Comparison of ENCODE assay signal across 21 mouse cellular contexts in the genomic region with DNA sequence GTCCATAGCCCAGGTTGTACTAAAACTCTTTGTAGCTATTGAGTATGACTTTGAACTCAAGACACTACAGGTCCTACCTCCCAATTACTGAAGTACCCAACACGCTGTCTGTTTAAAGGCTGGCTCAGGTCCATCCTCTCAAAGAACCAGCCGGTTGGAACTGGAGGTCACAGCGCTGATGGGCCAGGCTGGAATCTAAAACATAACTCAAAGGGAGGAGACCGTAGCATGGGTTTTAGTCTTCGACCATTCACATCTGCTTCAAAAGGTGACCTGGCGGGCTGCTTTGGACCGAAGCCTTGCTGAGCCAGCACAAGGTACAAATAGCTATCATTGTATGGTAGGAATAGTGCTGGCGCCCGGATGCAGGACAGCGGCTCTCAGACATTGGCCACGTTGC. TPM values are rescaled to one million over a fixed set of nuclear protein-coding genes. Genes with fewer than 3 reads are reported as not detected.
A peak's percentile ranks its signal among the peaks of the same experiment; 100 is the strongest.
DNase-seq lines count a peak whose midpoint lies in the region; ATAC-seq and TF ChIP-seq lines count a peak whose summit lies in the region.
"Had no signal": no experiment of that assay in that cellular context is flagged by ENCODE, and none has a peak within 500 bp of the region (broad histone marks: within the 10 kb centered on the region; RNA-seq: fewer than 3 reads in every experiment).

No protein-coding gene starts in this region.

- H3K27me3 ChIP-seq in hindbrain, embryonic 12.5 days = no peaks in the 10 kb centered on the region
- no peaks in the 10 kb centered on the region for H3K27me3 ChIP-seq in hindbrain, embryonic 16.5 days (replicated peaks; ENCODE audit: control insufficient read depth, insufficient read depth, low read length)
- no peaks in the 10 kb centered on the region for H3K27me3 ChIP-seq in kidney, embryonic 14.5 days (ENCODE audit: control insufficient read depth, insufficient read depth, low read length)
- H3K27me3 ChIP-seq in E14TG2a.4 (ENCODE audit: insufficient read depth, low read length) = peaks cover 7% of the 10 kb centered on the region; the same call in 1 of the 2 replicates
- H3K27me3 ChIP-seq: CH12.LX; embryonic facial prominence, embryonic 13.5 days had no signal

- peaks cover 14% of the 10 kb centered on the region for H3K4me1 ChIP-seq in hindbrain, embryonic 12.5 days
- peaks cover 10% of the 10 kb centered on the region for H3K4me1 ChIP-seq in hindbrain, embryonic 16.5 days (ENCODE audit: control insufficient read depth, insufficient read depth, low read depth, low read length)
- no peaks in the 10 kb centered on the region for H3K4me1 ChIP-seq in kidney, embryonic 14.5 days (ENCODE audit: control insufficient read depth, insufficient read depth, low read length)
- H3K4me1 ChIP-seq in E14TG2a.4 (replicated peaks; ENCODE audit: low read depth, low read length) = peaks cover 41% of the 10 kb centered on the region
- H3K4me1 ChIP-seq: heart, embryonic 10.5 days had no signal

- H3K4me3 ChIP-seq in hindbrain, embryonic 12.5 days = no peak overlapping the region
- no peak overlapping the region for H3K4me3 ChIP-seq in hindbrain, embryonic 16.5 days (ENCODE audit: low read length)
- H3K4me3 ChIP-seq in kidney, embryonic 14.5 days (ENCODE audit: low read length) = no peak overlapping the region
- H3K4me3 ChIP-seq in E14TG2a.4 (replicated peaks; ENCODE audit: low read length) = 0 out of 2 replicates have a peak overlapping the region, but pooled peaks have one; percentile 11
- H3K4me3 ChIP-seq: embryonic facial prominence, embryonic 13.5 days; forebrain, embryonic 12.5 days; heart, embryonic 10.5 days had no signal

- DNase-seq in kidney, adult 8-10 months = peak; percentile 62 to 75
- DNase-seq in kidney, postnatal 14 days = peak; percentile 19
- DNase-seq in heart, postnatal 25 days (ENCODE audit: low spot score) = no peak
- DNase-seq in testis, postnatal 10 days (ENCODE audit: low spot score) = no peak
- DNase-seq: adrenal gland, adult 2 months; adrenal gland, postnatal 25 days; cerebellum, adult 18-20 months; cerebellum, adult 9-11 months; cerebellum, postnatal 36 days; gastrocnemius, postnatal 10 days; heart, adult 18-20 months; heart, postnatal 10 days had no signal

- intact Hi-C loops in heart, postnatal 25 days (cut with DNase I) = no loop called here

- ATAC-seq in hindbrain, embryonic 12.5 days (ENCODE audit: low FRiP score) = no peak
- no peak for ATAC-seq in hindbrain, embryonic 16.5 days
- no peak for ATAC-seq in kidney, embryonic 14.5 days (ENCODE audit: low FRiP score, low TSS enrichment)
- ATAC-seq: forebrain, embryonic 16.5 days had no signal

- H3K9ac ChIP-seq in hindbrain, embryonic 12.5 days = no peak overlapping the region
- H3K9ac ChIP-seq in hindbrain, embryonic 16.5 days (ENCODE audit: low read depth, low read length) = no peak overlapping the region
- H3K9ac ChIP-seq in kidney, embryonic 14.5 days (ENCODE audit: low read depth, low read length) = no peak overlapping the region
- H3K9ac ChIP-seq: embryonic facial prominence, embryonic 13.5 days; forebrain, embryonic 12.5 days had no signal

- TF ChIP-seq CTCF in E14TG2a.4 (conservative IDR thresholded peaks at IDR 0.05; ENCODE audit: low read length) = no peak

- 85% methylated on average over 11 of the region's 11 CpGs for WGBS in hindbrain, embryonic 12.5 days
- WGBS in hindbrain, embryonic 16.5 days = 81% methylated on average over 11 of the region's 11 CpGs
- 94% methylated on average over 11 of the region's 11 CpGs for WGBS in kidney, embryonic 14.5 days

- H3K4me2 ChIP-seq in hindbrain, embryonic 12.5 days (replicated peaks) = no peak overlapping the region
- H3K4me2 ChIP-seq in hindbrain, embryonic 16.5 days (ENCODE audit: low read length) = no peak overlapping the region
- H3K4me2 ChIP-seq in kidney, embryonic 14.5 days (replicated peaks; ENCODE audit: low read depth, low read length) = no peak overlapping the region
- H3K4me2 ChIP-seq: embryonic facial prominence, embryonic 13.5 days; forebrain, embryonic 12.5 days had no signal

- H3K36me3 ChIP-seq in hindbrain, embryonic 12.5 days = no peaks in the 10 kb centered on the region
- no peaks in the 10 kb centered on the region for H3K36me3 ChIP-seq in hindbrain, embryonic 16.5 days (ENCODE audit: control insufficient read depth, insufficient read depth, low read length)
- H3K36me3 ChIP-seq in kidney, embryonic 14.5 days (ENCODE audit: control insufficient read depth, insufficient read depth, low read length) = no peaks in the 10 kb centered on the region
- no peaks in the 10 kb centered on the region for H3K36me3 ChIP-seq in E14TG2a.4 (ENCODE audit: insufficient read depth, low read length)
- H3K36me3 ChIP-seq: embryonic facial prominence, embryonic 13.5 days; forebrain, embryonic 12.5 days; heart, embryonic 10.5 days had no signal

- H3K9me3 ChIP-seq in hindbrain, embryonic 12.5 days (replicated peaks) = no peaks in the 10 kb centered on the region
- H3K9me3 ChIP-seq in hindbrain, embryonic 16.5 days (ENCODE audit: control insufficient read depth, low read length) = no peaks in the 10 kb centered on the region
- H3K9me3 ChIP-seq in kidney, embryonic 14.5 days (ENCODE audit: control insufficient read depth, low read length) = no peaks in the 10 kb centered on the region
- 0 out of 2 replicates have a peak, but pooled peaks cover 5% of the 10 kb centered on the region for H3K9me3 ChIP-seq in E14TG2a.4 (ENCODE audit: low read length)
- H3K9me3 ChIP-seq: embryonic facial prominence, embryonic 13.5 days; forebrain, embryonic 12.5 days; heart, embryonic 10.5 days had no signal

- H3K27ac ChIP-seq in hindbrain, embryonic 12.5 days = peak overlapping the region; percentile 79; the same call in 1 of the 2 replicates
- H3K27ac ChIP-seq in hindbrain, embryonic 16.5 days (ENCODE audit: low read depth, low read length) = no peak overlapping the region
- H3K27ac ChIP-seq in kidney, embryonic 14.5 days (ENCODE audit: low read depth, low read length) = no peak overlapping the region
- H3K27ac ChIP-seq: embryonic facial prominence, embryonic 13.5 days; heart, embryonic 10.5 days had no signal

RNA-seq across cellular contexts. Expression of gene Ksr2, which starts 26.5 kb away (rescaled TPM):
- 3.9 and 4.4 TPM in 2 replicates for polyA plus RNA-seq in hindbrain, embryonic 12.5 days (2016; fragmentation: Nextera tagmentation; extraction: Ambion mirVana)
- 6.0 and 6.3 TPM in 2 replicates for polyA plus RNA-seq in hindbrain, embryonic 16.5 days (2015; fragmentation: Nextera tagmentation; extraction: Ambion mirVana)
- polyA plus RNA-seq in kidney, embryonic 14.5 days (2014; fragmentation: Nextera tagmentation; extraction: Ambion mirVana) = 0.58 and 0.79 TPM in 2 replicates
- total RNA-seq in heart, postnatal 25 days (2021) = not detected

RNA-seq across cellular contexts. Expression of gene Rfc5, which starts 51.4 kb away (rescaled TPM):
- 55.3 and 62.2 TPM in 2 replicates for polyA plus RNA-seq in hindbrain, embryonic 12.5 days (2016; fragmentation: Nextera tagmentation; extraction: Ambion mirVana)
- polyA plus RNA-seq in hindbrain, embryonic 16.5 days (2015; fragmentation: Nextera tagmentation; extraction: Ambion mirVana) = 31.9 and 32.7 TPM in 2 replicates
- polyA plus RNA-seq in kidney, embryonic 14.5 days (2014; fragmentation: Nextera tagmentation; extraction: Ambion mirVana) = 97.1 and 111 TPM in 2 replicates
- total RNA-seq in heart, postnatal 25 days (2021) = 1 to 10 TPM; 2.9 to 6.0 TPM

Comparison
In these comparisons a context has a peak if more than half of its experiments do, and no peak if none do; other contexts are left out.
1. DNase-seq: peak in kidney, adult 8-10 months (2 of 2) and kidney, postnatal 14 days (single experiment); none in heart, postnatal 25 days (single experiment) and testis, postnatal 10 days (single experiment).